Mouse (Mus musculus): ENCODE data around the gene Musk.

- TF ChIP-seq POLR2A (IDR thresholded peaks at IDR 0.05; ENCODE audit: control insufficient read depth, extremely low read depth, insufficient read depth, low read length, poor library complexity) (no peak), CTCF (IDR thresholded peaks at IDR 0.05; ENCODE audit: borderline replicate concordance, control insufficient read depth, extremely low read depth, insufficient read depth, low read length, poor library complexity) (no peak)
Measured at GRCm38 (mm10) chr4:58293099-58293498, 7.3 kb downstream of the Musk start.

Data from thymus, adult 2 months (tissue).